Mouse (Mus musculus) liver, adult 2 months (tissue): Measurements from ENCODE around the gene Eif3k.

Source experiments
- CTCF ChIP-seq: fragments of 200-500 bp; IDR thresholded peaks from 2 replicates; pipeline ENCODE4 v1.5.1; 2011; ENCODE audit warnings: low read depth, low read length, control low read depth
- POLR2A ChIP-seq: fragments of 200-500 bp; IDR thresholded peaks from 2 replicates; pipeline ENCODE4 v1.6.1; 2011; ENCODE audit warnings: low read length, control low read depth; ENCODE audit not compliant: insufficient read depth; ENCODE audit errors: extremely low read depth

DNA sequence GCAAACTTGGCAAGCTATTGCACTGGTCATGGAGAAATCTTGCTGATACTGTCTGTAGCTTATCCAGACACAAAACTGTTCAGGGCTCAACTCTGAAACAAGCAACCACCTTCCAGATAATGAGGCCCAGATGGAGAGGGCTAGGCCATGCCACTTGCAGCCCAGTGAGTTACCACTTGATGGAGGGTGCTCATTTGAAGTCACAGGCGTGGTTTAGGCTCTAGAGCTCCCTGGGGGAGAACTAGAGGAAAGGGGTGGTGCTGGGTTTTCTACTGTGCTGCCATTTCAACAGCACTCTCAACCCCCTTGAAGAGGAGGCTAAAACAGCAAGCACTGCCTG lies 35.4 kb downstream of the Eif3k start:
- TF ChIP-seq POLR2A (no peak), CTCF (no peak)
